Mouse (Mus musculus): ENCODE data around the gene Pla2r1.

Pla2r1 gene

DNA sequence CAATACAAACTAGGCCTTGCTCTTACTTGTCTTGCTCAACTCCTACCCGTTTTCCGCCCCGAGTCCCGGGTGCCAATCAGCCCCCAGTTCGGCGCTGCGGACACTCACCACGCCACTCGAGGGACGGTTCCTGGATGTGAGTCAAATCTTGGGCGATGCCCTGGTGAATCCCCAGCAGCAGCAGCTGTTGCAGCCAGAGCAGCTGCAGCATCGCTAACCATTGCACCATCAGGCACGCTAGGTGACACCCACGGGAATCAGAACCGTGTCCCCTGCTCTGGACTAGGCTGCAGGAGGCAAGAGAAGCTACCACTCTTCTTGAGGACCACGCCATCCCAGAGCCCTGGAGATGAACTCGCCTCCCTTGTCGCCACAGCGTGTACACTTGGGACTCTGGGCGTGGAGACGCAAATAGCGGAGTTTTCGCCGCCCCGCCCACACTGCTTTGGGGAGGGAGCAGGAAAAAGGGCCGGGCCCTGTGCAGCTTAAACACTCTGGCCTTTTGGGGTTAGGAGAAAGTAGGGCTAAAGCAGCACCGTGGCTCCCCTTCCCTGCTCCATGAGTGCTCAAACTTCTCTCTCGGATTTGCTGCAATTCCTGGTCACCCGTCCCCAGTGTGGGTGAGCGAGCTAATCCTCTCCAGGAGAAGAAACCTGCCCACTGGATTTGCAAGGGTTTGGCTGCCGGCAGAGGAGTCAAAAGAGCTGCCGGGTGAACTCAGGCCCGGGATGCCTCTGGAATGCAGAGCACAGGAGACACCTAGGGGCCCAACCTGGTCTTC is at the start of gene Pla2r1:
Gene Pla2r1, minus strand, starts transcription at position 407 of the 781 bp plus-strand sequence.
- no peak for DNase-seq (ENCODE audit: low spot score)

DNA sequence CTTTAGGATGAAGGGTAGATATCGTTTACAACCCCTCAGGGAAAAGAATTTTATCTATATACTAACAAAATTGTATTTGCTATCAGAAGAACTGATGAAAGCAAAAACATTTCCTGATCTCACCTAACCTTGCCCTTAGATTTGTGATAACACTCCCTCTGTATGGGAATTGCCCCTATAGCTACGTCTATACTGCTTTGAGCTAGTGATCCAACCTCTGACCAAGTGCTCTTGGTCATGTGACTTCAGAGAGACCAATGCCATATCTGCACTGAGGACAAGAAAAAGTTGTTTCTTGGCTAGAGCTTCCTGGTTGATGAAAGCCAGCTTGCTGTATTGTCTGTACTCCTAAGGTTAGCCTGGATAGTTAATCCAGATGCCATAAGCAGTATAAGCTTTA is 48.2 kb upstream of the Pla2r1 start:
- no peak for DNase-seq (ENCODE audit: low spot score)

DNA sequence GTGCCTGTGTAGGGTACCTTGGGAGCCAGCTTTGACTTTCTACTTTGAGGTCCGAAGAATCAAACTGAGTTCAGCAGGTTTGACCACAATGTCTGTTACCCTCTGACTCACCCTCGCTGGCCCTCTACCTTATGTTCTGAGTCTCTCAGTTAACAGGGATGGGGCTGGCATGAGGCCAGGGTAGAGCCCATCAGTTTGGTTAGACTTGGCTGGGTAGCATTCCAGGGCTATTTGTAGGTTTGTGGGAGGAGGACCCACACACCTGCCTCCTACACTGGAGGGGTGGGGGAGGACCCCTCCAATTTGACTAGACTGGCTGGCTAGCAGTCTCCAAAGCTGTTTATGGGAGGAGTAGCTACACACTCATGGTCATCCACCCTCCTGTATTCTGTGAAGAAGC is 47.8 kb upstream of the Pla2r1 start:
- DNase-seq (ENCODE audit: low spot score): no peak

DNA sequence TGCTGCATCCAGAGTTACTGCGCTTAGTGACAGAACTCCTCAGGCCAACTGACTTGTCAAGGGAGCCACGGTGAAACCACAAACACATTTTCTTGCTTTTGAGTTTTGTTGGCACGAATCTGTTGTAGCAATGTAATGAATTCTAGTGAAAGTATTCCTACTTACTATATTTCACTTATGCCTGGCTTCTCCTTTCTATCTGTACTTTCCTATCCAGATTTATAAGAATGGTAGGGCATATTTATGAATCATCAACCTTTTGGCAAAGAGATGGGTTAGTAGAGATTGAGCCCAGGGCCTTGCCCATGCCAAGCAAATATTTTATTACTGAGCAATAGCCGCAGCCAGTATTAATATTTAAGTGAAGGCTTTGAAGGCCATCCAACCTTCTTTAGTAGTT is 30.3 kb upstream of the Pla2r1 start:
- no peak for DNase-seq (ENCODE audit: low spot score)

DNA sequence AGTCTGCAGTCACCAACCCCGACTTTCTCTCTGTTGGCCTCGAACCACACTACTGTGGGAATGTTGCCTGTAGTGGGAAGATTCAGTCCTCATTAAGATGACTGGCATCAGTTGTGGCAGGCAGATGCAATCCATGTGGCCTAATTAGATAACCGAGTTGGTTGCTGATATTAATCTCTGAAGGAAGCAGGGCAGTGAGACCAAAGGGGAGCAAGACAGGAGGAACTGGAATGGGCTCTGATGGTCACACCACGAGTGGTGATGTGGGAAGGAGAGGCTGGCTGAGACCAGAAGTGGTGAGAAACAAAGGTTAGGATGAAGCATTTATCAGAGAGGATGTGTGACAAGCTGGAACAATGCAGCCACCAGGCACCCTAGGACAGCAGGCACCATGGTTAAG is 1.5 kb upstream of the Pla2r1 start:
- DNase-seq (ENCODE audit: low spot score): no peak

DNA sequence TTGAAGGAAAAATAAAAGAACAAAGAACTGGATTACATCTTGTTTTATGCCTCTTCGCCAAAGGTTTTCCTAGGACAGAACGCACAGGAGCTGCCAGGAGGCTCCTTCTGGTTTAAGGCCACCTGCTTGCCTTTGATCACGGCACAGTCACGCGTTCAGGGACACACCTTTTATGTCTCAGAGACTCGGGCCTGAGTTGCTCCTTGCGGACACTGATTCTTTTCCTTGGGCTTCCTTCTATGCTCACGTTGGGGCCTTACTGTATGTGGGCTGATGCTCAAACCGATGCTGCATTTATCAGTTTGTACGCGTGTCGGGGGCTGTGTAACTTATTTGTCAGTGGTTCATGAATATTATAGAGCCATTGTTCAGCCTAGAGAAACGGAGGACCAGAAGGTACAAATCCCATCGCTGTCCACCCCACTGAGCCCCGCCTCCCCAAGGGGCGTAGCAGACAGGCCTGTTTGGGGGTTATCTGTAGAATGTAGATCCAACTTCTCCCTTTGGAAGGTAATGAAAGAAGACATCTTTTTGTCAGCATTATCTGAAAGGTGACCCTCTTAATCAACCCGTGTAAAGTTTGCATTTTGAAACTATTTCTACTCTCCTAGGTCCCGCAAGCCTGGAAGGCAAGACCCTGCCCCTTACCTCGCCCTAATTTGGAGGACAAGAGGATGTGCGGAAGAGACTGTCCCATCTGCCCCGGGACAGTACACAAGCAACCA is 769 bp downstream of the Pla2r1 start:
- no peak for DNase-seq (ENCODE audit: low spot score)

DNA sequence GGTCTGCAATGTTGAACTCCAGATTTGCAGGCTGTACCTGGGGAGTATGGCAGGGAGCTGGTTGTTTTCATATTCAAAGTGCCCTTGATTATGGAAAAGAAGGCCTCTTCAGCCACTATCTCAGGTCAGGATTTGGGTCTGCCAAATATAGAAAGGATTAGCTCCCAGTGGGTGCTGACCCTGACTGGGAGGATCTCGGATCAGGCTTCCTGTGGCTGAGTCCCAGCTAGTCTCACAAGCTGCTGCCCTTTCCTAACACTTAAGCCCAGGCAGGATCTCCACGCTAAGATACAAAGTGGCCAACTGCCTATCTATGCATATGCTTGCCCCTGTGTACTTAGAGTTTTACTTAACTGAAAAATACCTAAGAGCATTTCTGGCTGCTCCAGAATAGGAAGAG is 1.4 kb downstream of the Pla2r1 start:
- no peak for DNase-seq (ENCODE audit: low spot score)

DNA sequence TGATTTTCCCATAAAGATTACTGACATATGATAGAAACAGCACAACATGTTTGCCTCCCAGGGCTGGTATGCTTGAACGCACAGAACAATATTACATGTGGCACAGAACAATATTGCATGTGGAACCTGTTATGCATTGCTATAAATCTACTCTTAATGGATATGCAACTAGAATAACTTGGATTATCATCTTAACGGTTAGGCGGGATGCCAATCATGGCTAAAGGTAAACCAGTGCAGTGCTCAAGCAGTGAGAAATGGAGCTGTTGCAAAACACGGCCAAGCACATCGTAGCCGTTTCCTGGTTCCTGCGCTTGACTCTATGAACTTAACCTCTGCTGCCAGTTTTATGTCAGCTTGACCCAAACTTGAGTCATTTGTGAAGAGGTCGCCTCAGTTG is 2.6 kb downstream of the Pla2r1 start:
- DNase-seq (ENCODE audit: low spot score): no peak

DNA sequence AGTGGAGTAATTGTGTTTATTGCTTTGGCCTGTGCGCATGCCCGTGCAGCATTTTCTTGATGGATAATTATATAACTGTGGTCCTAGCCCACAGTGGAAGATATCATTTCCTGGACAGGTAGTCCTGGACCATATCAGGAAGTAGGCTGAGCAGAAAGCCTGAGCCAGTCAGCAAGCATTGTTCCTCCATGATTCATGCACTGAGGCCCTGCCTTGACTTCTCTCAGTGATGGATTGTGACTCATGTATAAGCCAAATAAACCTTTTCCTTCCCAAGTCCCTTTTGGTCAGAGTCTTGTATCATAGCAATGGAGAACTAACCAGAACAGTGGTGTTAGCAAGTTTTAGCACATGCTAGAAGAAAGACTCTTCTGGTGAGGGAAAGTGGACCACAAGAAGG is 3.3 kb downstream of the Pla2r1 start:
- no peak for DNase-seq (ENCODE audit: low spot score)

DNA sequence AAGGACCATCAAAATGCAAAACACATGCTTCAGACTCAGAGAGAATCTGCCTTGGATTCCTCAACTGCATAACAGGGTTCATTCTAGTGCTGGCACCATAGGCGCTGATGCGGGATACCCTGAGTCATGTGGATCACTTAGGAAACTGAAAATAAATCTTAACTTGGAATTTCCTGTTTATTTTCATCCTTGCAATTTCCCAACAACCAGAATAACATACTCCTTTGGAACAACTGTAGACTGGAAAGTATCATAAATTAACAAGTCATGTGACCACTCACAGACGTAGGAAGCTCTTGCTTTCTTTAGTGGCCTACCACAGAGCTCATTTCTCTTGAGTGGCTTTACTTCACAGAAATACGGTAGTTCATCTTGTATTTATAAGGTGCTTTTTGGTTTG is 7.0 kb downstream of the Pla2r1 start:
- no peak for DNase-seq (ENCODE audit: low spot score)

DNA sequence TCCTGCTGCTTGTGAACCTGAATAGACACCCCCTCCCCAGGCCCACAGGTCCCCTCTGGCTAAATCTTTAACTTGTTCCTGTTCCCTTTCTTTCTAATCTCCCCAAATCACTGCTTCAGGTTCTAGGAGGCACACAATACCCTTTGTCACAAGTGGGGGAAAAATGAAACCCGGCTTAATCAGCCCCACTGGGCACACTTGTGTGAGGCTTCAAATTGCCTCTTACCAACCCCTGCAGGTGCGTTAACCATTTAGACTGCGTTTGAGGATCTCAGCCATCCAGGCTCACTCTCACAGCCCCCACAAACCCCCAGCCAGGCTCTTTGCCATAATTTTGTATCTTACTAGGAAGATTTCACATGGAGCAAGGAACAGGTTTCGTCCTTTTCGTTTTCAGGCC is 9.1 kb downstream of the Pla2r1 start:
- no peak for DNase-seq (ENCODE audit: low spot score)

DNA sequence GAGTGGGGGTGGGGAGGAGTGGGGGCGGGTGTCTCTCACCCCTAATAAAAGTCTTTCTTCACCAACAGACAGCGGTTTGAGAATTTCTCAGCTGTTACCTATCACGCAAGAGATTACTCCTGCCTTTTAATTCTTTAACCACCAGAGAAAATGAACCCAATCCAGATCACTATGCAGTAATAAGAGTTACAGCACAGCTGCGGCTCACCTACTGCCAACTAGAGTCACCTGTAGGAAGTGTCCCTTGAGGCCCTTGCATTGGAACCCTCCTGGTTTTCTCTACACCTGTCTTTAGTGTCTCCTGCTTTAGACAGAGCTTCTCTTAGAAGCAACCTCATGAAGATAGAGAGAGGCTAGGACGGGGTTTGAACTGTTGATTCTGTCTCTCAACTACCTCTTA is 11.4 kb downstream of the Pla2r1 start:
- no peak for DNase-seq (ENCODE audit: low spot score)

DNA sequence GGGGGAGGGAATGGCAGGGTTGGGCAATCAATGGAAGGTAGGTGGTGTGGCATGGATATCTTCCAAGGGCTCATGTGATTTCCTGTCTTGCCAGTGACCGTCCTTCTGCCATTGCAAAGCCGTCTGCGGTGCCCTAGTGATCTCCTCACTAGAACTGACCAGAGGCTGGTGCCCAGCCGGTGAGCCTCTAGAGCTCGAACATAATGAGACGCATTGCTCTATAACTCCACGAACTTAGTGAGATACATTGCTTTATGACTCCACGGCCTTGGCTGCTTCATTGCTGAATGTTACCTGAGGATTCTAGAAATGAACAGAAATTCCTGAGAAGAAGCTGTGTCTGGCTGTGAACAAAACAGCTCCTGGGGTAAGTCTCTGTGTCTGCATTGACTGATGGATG is 12.8 kb downstream of the Pla2r1 start:
- no peak for DNase-seq (ENCODE audit: low spot score)

DNA sequence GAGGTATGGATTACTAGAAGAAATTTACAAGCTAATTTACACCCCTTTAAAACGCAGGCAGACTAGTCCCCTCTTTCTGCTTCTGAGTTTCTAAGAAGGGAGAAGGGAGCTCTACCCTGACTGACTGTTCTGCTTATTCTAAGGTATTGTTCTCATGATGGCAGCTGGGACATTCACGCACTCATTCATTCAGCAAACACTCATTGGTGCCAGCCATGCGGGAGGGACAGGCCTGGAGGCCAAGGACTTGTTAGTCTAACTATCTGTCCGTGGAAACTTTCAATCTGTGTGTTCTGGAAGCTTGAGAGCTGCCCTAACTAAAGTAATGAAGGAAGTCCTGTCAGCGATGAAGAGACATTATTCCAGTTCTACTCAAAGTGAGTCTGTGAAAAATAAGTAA is 14.4 kb downstream of the Pla2r1 start:
- no peak for DNase-seq (ENCODE audit: low spot score)

DNA sequence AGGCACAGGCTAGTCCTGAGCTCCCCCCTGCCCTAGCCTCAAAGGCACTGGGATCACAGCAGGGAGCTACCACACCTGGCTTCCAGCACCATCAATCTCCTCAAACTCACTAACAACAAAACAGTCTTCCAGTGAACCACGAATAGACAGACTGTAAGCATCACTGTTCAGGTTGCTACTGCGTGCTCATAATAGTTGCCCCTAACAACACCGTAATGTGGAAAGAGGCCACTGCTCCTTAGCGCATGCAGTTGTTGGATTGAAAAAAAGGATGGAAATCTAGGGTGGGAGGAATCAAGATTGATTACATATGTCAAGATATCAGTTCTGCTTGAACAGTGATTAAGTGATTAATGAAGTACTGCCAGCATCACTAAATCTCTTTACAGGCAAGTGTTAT is 14.8 kb downstream of the Pla2r1 start:
- no peak for DNase-seq (ENCODE audit: low spot score)

DNA sequence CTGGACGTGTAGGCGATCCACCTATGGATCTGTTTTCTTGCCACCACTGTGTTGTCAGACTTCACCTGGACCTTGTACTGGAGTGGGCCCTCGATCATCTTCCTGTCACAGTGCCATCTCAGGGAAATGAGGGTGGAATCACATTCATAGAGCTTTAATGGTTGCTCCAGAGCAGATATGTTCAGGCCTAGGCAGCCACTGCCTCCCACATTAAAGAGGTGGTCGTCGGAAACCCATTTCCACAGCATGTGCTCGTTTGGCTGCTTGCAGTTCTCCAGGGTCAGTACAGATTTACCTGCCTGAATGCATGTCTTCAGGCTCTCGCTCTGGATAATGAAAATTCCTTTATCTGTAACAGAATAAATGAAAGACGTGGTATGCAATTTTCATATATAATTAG is 18.4 kb downstream of the Pla2r1 start:
- DNase-seq (ENCODE audit: low spot score): no peak

DNA sequence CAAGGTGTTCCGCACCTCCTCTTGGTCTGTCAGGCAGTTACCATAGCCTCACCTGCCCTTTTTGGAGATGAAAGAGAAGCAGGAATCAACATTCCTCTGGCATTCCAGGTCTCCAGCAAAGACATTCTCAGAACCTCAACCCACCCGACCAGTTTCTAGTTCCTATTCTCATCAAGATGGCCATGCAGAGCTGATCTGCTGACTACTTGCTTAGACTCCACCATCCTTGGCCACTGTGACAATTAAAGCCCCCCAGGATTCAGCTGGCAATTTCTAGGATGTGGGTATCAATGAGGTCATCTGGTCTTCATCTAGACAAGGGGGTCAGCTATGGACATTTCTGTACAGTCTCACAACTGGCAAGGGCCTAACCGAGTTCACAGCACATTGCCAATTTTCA is 20.1 kb downstream of the Pla2r1 start:
- DNase-seq (ENCODE audit: low spot score): no peak

DNA sequence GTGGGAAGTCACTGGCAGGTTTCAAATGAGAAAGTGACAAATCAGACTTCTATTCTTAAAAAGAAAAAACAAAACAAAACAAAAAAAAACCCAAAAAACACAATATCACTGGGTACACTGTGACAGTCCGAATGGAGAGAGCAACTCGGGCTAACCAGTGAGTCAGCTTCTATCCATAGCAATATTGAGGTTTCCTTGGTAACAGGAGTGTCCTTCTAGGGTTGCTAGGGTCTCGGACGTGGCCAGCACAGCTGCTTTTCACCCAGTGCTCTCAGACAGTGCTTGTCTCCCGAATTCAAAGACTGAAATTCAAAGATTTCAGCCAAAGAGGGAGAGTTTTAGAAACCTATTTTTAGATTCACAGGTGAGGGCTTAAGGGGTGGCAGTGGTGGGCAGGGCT is 20.6 kb downstream of the Pla2r1 start:
- DNase-seq (ENCODE audit: low spot score): no peak

DNA sequence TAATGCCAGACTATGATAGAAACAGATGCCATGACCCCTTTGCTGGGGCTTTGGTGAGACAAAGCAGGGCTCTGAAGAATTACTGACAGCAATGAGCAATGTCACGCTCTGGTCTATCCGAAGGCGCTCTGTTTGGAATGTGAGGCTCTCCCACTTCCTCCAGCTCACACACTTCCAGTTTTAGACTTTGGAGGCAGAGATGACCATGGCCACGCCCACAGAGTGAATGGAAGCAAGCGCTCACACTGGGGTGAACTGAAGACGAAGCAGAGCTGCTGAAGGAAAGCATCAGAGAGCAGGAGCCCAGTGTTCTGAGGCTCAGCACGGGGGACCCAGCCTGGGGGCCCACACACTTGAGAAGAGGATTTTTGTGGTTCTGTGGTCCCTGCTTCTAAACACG is 37.3 kb downstream of the Pla2r1 start:
- no peak for DNase-seq (ENCODE audit: low spot score)

DNA sequence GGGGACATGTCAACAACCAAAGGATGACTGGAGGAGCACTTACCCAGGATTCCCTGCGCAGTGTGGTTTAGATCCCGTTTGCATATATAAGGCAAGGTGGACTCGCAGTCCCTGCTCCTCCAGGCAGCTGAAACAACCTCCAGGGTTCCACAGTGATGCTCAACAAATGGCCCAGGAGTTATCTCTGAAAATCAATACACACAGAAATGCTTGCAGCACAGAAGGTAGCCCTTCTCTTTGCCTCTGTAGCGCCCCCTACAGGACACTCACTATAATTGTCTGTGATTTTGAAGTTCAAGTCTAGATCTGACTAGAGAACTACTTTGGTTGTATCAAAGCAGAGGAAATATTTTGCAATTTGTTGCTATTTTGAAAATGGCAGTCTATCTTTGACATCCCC is 38.2 kb downstream of the Pla2r1 start:
- no peak for DNase-seq (ENCODE audit: low spot score)

DNA sequence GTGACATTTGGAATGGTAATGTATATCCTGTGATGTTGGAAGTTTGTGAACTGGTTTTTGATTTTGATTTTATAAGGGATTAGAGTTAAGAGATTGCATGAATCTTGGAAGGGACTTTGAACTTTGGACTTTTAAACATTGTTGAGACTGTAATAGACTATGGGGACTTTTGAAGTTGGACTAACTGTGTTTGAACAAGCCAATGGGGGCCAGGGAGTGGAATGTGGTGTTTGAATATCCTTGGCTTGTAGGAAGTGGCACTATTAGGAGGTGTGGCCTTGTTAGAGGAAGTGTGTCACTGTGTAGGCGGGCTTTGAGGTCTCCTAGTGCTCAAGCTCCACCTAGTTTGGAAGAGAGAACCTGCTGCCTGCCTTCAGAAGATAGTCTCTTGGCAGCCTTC is 42.4 kb downstream of the Pla2r1 start:
- no peak for DNase-seq (ENCODE audit: low spot score)

DNA sequence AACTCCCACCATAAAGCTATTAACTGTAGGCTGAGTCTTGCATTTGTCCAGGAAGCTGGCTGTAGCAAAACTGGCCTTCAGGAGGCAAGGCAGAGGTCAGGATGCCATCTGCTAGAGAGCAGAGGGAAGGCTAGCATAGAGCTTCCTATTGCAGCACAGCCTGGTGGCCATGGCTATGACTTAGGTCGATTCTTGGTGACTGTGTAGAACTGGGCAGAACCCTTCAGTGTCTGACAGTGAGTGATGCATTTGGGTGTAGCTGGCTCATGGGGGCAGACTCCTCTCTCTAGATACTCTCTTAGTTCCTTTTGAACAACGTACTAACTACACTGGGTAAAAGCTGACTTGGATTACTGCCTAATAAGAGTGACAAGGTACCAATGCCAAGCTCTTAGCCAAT is 48.0 kb downstream of the Pla2r1 start:
- DNase-seq (ENCODE audit: low spot score): no peak

DNA sequence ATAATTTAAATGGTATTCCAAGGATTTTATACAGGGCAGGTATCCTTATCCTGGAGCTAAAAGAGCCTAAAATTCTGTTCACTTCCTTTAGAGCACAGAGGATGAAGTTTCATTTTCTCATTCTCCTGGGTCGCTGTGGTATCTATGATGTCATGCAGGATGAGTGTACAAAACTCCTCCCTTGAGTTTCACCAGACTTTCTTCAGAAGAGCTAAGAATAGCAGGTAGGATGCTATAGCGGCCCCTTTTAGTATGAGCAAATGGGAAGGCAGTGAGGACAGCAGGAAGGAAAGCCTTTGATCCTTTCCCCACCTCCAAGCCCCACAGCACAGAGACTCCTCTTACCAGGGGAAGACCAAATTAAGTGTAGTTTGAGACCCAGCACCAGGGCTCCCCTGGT is 48.4 kb downstream of the Pla2r1 start:
- DNase-seq (ENCODE audit: low spot score): no peak

DNA sequence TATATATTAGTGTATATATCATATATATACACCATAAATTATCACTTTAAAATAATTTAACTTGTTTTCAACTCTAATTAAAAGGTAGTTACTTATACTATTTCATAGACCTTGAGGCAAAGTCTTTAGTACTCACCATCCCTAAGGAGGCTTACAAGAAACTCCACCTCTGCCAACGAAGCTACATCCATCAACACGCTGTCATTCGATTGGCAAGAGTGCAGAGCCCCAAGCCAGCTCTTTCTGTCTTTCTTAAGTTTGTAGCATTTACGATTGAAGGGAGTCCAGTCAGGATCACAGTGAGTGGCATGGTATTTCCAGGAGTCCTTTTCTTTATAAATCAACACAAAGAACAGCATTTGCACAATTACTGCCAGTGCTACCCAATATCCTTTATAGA is 49.1 kb downstream of the Pla2r1 start:
- no peak for DNase-seq (ENCODE audit: low spot score)

All from layer of hippocampus, adult 11-12 months (tissue).